Mouse (Mus musculus) heart, adult 9 months (tissue): ENCODE data around the gene Pcp4l1.
A peak's percentile ranks its signal among the peaks of the same experiment; 100 is the strongest.
"Not testable (repeated sequence)": the region's sequence is repeated elsewhere in the genome, so short reads cannot be mapped to it uniquely, and the experiment has no call there.

Experiments used
- DNase-seq, 2 experiments: peaks; one replicate each; pipeline ENCODE4 v3.0.0; 2022; ENCODE audit warnings: low spot score in 2 of 2

Gene Pcp4l1

DNA sequence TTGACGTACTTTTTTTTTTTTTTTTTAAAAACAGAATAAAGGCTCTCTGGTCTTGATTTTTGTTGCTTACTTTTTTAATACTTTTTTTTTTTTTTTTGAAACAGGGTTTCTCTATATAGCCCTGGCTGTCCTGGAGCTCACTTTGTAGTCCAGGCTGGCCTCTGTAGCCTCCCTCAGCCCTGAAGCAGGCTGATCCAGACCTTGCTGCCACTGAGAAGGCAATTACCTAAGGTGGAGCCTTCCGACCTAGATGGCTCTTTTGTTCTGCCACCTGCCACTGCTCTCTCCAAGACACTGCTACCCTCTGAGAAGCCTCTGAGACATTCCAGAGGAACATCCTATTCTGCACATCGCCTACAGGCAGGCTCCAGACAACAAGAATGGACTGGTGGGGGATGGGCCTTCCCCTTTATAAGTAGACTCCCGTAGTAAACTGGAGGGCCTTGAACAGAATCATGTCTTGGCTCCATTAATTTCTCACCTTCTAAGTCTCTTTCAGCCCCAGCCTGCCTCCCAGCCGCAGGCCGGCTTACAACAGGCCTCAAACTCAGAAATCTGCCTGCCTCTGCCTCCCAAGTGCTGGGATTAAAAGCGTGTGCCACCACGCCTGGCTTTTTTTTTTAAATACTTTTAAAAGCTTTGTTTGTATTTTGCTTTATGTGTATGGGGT, 58.4 kb downstream of the Pcp4l1 start:
- DNase-seq: not testable (repeated sequence)

GRCm38 (mm10) chr1:171135600-171135999, 60.5 kb downstream of the Pcp4l1 start:
- DNase-seq: no peak

- DNase-seq: no peak
Measured at GRCm38 (mm10) chr1:171130971-171131370, 65.1 kb downstream of the Pcp4l1 start.

- peak; percentile 59 to 74 for DNase-seq
Measured at GRCm38 (mm10) chr1:171129251-171129650, 66.8 kb downstream of the Pcp4l1 start.

DNA sequence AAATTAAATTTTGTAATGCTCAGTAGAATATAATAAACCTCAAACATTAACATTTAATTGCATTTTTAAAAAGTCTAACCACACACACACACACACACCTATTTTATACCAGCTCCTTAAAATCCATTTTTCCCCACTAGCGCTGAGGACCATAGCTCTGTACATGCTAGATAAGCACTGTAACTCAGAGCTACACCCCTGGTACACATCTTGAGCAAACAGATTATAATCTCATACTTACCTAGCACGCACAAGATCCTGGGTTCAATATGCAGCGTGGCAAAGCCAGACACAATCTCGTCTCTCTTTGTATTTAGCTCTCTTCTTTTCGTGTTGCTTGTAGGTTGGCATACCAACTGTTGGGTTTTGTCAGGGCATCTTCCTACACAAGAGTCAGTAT, 71.7 kb downstream of the Pcp4l1 start:
- no peak for DNase-seq
